24 mouse cellular contexts compared by ENCODE assay signal in genomic region chr16:90339026-90339425, GRCm38 (mm10). TPM values are rescaled to one million over a fixed set of nuclear protein-coding genes. Genes with fewer than 3 reads are reported as not detected.
DNase-seq lines count a peak whose midpoint lies in the region; ATAC-seq lines count a peak whose summit lies in the region.
"Had no signal": no experiment of that assay in that cellular context is flagged by ENCODE, and none has a peak within 500 bp of the region (broad histone marks: within the 10 kb centered on the region; RNA-seq: fewer than 3 reads in every experiment).

No protein-coding gene starts in this region.

- H3K9me3 ChIP-seq in hindbrain, embryonic 16.5 days (ENCODE audit: control insufficient read depth, low read length): no peaks in the 10 kb centered on the region
- H3K9me3 ChIP-seq in hindbrain, embryonic 11.5 days (ENCODE audit: control insufficient read depth, low read length): no peaks in the 10 kb centered on the region
- H3K9me3 ChIP-seq: embryonic facial prominence, embryonic 15.5 days; forebrain, embryonic 15.5 days; limb, embryonic 10.5 days; liver, embryonic 15.5 days; stomach, embryonic 15.5 days had no signal

- DNase-seq in hindbrain, embryonic 11.5 days (ENCODE audit: low spot score): no peak
- peak; percentile 46 to 62 for DNase-seq in right cerebral cortex, postnatal 10 days (ENCODE audit: low spot score in 2 of 2)
- DNase-seq in right cerebral cortex, adult 2 months (ENCODE audit: low spot score in 2 of 2): no peak
- peak; percentile 31 for DNase-seq in adrenal gland, postnatal 25 days
- no peak for DNase-seq in kidney, postnatal 14 days
- DNase-seq in heart, adult 18-20 months: no peak
- DNase-seq: B cell, adult 2 months; cerebellum, adult 11 months; cerebellum, adult 9-11 months; gastrocnemius, postnatal 36 days; kidney, adult 11 months; liver; right cerebral cortex, postnatal 4 days; thymus, postnatal 25 days had no signal

- H3K4me2 ChIP-seq in hindbrain, embryonic 16.5 days (ENCODE audit: low read length): no peak overlapping the region
- H3K4me2 ChIP-seq in hindbrain, embryonic 11.5 days (replicated peaks; ENCODE audit: low read depth, low read length): no peak overlapping the region
- H3K4me2 ChIP-seq: embryonic facial prominence, embryonic 15.5 days; forebrain, embryonic 15.5 days; liver, embryonic 15.5 days; stomach, embryonic 15.5 days had no signal

- 81% methylated on average over 6 of the region's 6 CpGs for WGBS in hindbrain, embryonic 16.5 days
- WGBS in hindbrain, embryonic 11.5 days: 88% methylated on average over 6 of the region's 6 CpGs

- ATAC-seq in hindbrain, embryonic 16.5 days: peak; percentile 77
- no peak for ATAC-seq in hindbrain, embryonic 11.5 days (ENCODE audit: low FRiP score)
- ATAC-seq: forebrain, embryonic 15.5 days had no signal

- H3K4me3 ChIP-seq in hindbrain, embryonic 16.5 days (ENCODE audit: low read length): no peak overlapping the region
- no peak overlapping the region for H3K4me3 ChIP-seq in hindbrain, embryonic 11.5 days (ENCODE audit: low read depth, low read length)
- H3K4me3 ChIP-seq: embryonic facial prominence, embryonic 15.5 days; forebrain, embryonic 15.5 days; limb, embryonic 10.5 days; liver, embryonic 15.5 days; stomach, embryonic 15.5 days had no signal

- H3K4me1 ChIP-seq in hindbrain, embryonic 16.5 days (ENCODE audit: control insufficient read depth, insufficient read depth, low read depth, low read length): no peaks in the 10 kb centered on the region
- no peaks in the 10 kb centered on the region for H3K4me1 ChIP-seq in hindbrain, embryonic 11.5 days (replicated peaks; ENCODE audit: control insufficient read depth, insufficient read depth, low read length)
- H3K4me1 ChIP-seq: embryonic facial prominence, embryonic 15.5 days; forebrain, embryonic 15.5 days; stomach, embryonic 15.5 days had no signal

- H3K36me3 ChIP-seq in hindbrain, embryonic 16.5 days (ENCODE audit: control insufficient read depth, insufficient read depth, low read length): no peaks in the 10 kb centered on the region
- no peaks in the 10 kb centered on the region for H3K36me3 ChIP-seq in hindbrain, embryonic 11.5 days (ENCODE audit: control insufficient read depth, insufficient read depth, low read length)
- H3K36me3 ChIP-seq: embryonic facial prominence, embryonic 15.5 days; forebrain, embryonic 15.5 days; G1E; liver, embryonic 15.5 days; stomach, embryonic 15.5 days had no signal

- no peaks in the 10 kb centered on the region for H3K27me3 ChIP-seq in hindbrain, embryonic 16.5 days (replicated peaks; ENCODE audit: control insufficient read depth, insufficient read depth, low read length)
- no peaks in the 10 kb centered on the region for H3K27me3 ChIP-seq in hindbrain, embryonic 11.5 days (ENCODE audit: control insufficient read depth, insufficient read depth, low read length)
- H3K27me3 ChIP-seq: embryonic facial prominence, embryonic 15.5 days; forebrain, embryonic 15.5 days; stomach, embryonic 15.5 days had no signal

- no peak overlapping the region for H3K27ac ChIP-seq in hindbrain, embryonic 16.5 days (ENCODE audit: low read depth, low read length)
- no peak overlapping the region for H3K27ac ChIP-seq in hindbrain, embryonic 11.5 days (ENCODE audit: low read depth, low read length)
- H3K27ac ChIP-seq: embryonic facial prominence, embryonic 15.5 days; forebrain, embryonic 15.5 days; limb, embryonic 10.5 days; liver, embryonic 15.5 days; macrophage; stomach, embryonic 15.5 days had no signal

- no peak overlapping the region for H3K9ac ChIP-seq in hindbrain, embryonic 16.5 days (ENCODE audit: low read depth, low read length)
- H3K9ac ChIP-seq in hindbrain, embryonic 11.5 days (ENCODE audit: low read depth, low read length): no peak overlapping the region
- H3K9ac ChIP-seq: embryonic facial prominence, embryonic 15.5 days; forebrain, embryonic 15.5 days; liver, embryonic 15.5 days; stomach, embryonic 15.5 days had no signal

RNA-seq across cellular contexts. Expression of gene Hunk, which starts 46.8 kb away (rescaled TPM):
- polyA plus RNA-seq in hindbrain, embryonic 16.5 days (2015; fragmentation: Nextera tagmentation; extraction: Ambion mirVana): 4.7 and 7.2 TPM in 2 replicates
- 11.0 and 13.1 TPM in 2 replicates for polyA plus RNA-seq in hindbrain, embryonic 11.5 days (2014; fragmentation: Nextera tagmentation; extraction: Ambion mirVana)
- total RNA-seq in adrenal gland, postnatal 25 days (2021): 5.9 and 6.3 TPM in 2 replicates
- under 1 TPM; 0.36 to 0.40 TPM for total RNA-seq in heart, adult 18-20 months (2021)
- total RNA-seq: CH12.LX; common myeloid progenitor, adult 5-6 weeks had no signal
- polyA plus RNA-seq: G1E, macrophage had no signal

RNA-seq across cellular contexts. Expression of gene Scaf4, which starts 54.7 kb away (rescaled TPM):
- polyA plus RNA-seq in hindbrain, embryonic 16.5 days (2015; fragmentation: Nextera tagmentation; extraction: Ambion mirVana): 17.1 and 23.2 TPM in 2 replicates
- polyA plus RNA-seq in hindbrain, embryonic 11.5 days (2014; fragmentation: Nextera tagmentation; extraction: Ambion mirVana): 26.4 and 29.6 TPM in 2 replicates
- total RNA-seq in adrenal gland, postnatal 25 days (2021): 54.4 and 70.7 TPM in 2 replicates
- total RNA-seq in heart, adult 18-20 months (2021): 10 to 100 TPM; 18.1 to 21.3 TPM

Comparison
In these comparisons a context has a peak if more than half of its experiments do, and no peak if none do; other contexts are left out.
1. DNase-seq: peak in right cerebral cortex, postnatal 10 days (2 of 2) and adrenal gland, postnatal 25 days (single experiment); none in hindbrain, embryonic 11.5 days (single experiment), right cerebral cortex, adult 2 months (0 of 2), kidney, postnatal 14 days (single experiment) and heart, adult 18-20 months (0 of 2).